Mouse (Mus musculus): ENCODE measurements around the gene Ets1. TPM values are rescaled to one million over a fixed set of nuclear protein-coding genes. Genes with fewer than 3 reads are reported as not detected.

Gene Ets1
- total and polyA plus RNA-seq, 3 experiments, result 10.0 to 23.5 (median 19.8) TPM

DNA sequence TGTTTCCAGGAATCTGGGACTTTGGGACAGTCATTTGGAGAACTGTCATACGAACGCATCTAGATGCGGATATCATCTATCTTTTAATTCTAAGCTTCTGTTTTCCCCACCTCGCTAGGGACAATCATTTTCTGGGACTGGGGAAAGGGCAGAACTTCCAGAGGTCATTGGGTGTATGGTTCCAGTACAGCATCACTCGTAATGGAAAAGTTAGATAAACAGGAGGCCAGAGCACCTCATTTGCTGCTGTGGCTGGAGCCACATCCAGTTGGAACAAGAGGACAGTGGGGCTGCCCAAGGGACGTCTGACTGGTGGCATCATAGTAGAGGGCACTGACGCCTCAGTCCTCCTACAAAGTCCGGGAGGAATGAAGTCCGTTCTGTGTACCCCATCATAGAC lies 21.8 kb upstream of the Ets1 start:
- dilution Hi-C loops (cut with MboI; ENCODE audit: extremely low pct_ligation_motif_present, extremely low pct_unique_long_range_greater_than_20kb, low sequenced_read_pairs), result no loop called here
- no peak overlapping the region for H3K4me2 ChIP-seq (ENCODE audit: insufficient read depth, low read depth, poor library complexity, severe bottlenecking)
- no peaks in the 10 kb centered on the region for H3K27me3 ChIP-seq (replicated peaks)
- in situ Hi-C loops (cut with MboI; ENCODE audit: low pct_ligation_motif_present, low pct_unique_long_range_greater_than_20kb, low sequenced_read_pairs), result loop anchor here (10.0 kb wide), 1 partner anchor 81 kb away; no protein-coding TSS in a partner anchor
- no peak overlapping the region for H3K4me3 ChIP-seq (replicated peaks in 1 of 3; ENCODE audit: low read depth in 2 of 3, low read length in 2 of 3, poor library complexity in 1 of 3)
- no peak overlapping the region for H3K27ac ChIP-seq (ENCODE audit: insufficient read depth, low read depth)
- no peaks in the 10 kb centered on the region for H3K36me3 ChIP-seq (replicated peaks in 1 of 2; ENCODE audit: control insufficient read depth in 1 of 2, insufficient read depth in 1 of 2, low read length in 1 of 2)
- no peak for TF ChIP-seq MXI1 (IDR thresholded peaks at IDR 0.05; ENCODE audit: low read depth, low read length)
- TF ChIP-seq NELFE (IDR thresholded peaks at IDR 0.05; ENCODE audit: low read depth, low read length), result no peak
- TF ChIP-seq GABPA (IDR thresholded peaks at IDR 0.05; ENCODE audit: insufficient replicate concordance, low read depth, low read length), result no peak
- no peak for TF ChIP-seq CHD1 (IDR thresholded peaks at IDR 0.05; ENCODE audit: low read depth, low read length)
- TF ChIP-seq TCF12 (IDR thresholded peaks at IDR 0.05; ENCODE audit: low read depth, low read length), result no peak
- no peak for TF ChIP-seq UBTF (IDR thresholded peaks at IDR 0.05; ENCODE audit: low read depth, low read length)
- no peak for TF ChIP-seq ETS1 (conservative IDR thresholded peaks at IDR 0.05; ENCODE audit: low read depth, low read length)
- no peak for TF ChIP-seq MAFK (IDR thresholded peaks at IDR 0.05; ENCODE audit: insufficient replicate concordance, low read length)
- TF ChIP-seq JUN (IDR thresholded peaks at IDR 0.05; ENCODE audit: insufficient read depth, low read depth, low read length), result no peak
- no peak for TF ChIP-seq MAZ (IDR thresholded peaks at IDR 0.05; ENCODE audit: low read depth, low read length)
- H3K79me2 ChIP-seq (replicated peaks; ENCODE audit: control insufficient read depth, extremely low read depth, insufficient read depth, poor library complexity, severe bottlenecking), result no peaks in the 10 kb centered on the region
- H3K9me3 ChIP-seq (replicated peaks; ENCODE audit: low read length), result no peaks in the 10 kb centered on the region
- DNase-seq (ENCODE audit: extremely low read depth), result no peak
- no peak overlapping the region for H3K9ac ChIP-seq (ENCODE audit: insufficient read depth, low read depth)
- peaks cover 41 to 87% of the 10 kb centered on the region in 2 experiments for H3K4me1 ChIP-seq (ENCODE audit: control insufficient read depth in 1 of 2, insufficient read depth in 2 of 2)

- Histone ChIP-seq H3K4me3 (replicated peaks in 1 of 3; ENCODE audit: low read depth in 2 of 3, low read length in 2 of 3, poor library complexity in 1 of 3) (no peak overlapping the region), H3K4me1 (ENCODE audit: control insufficient read depth in 1 of 2, insufficient read depth in 2 of 2) (peaks cover 37 to 75% of the 10 kb centered on the region in 2 experiments), H3K4me2 (ENCODE audit: insufficient read depth, low read depth, poor library complexity, severe bottlenecking) (peak overlapping the region; percentile 24; the same call in 1 of the 2 replicates), H3K9ac (ENCODE audit: insufficient read depth, low read depth) (no peak overlapping the region), H3K27me3 (replicated peaks) (no peaks in the 10 kb centered on the region), H3K79me2 (replicated peaks; ENCODE audit: control insufficient read depth, extremely low read depth, insufficient read depth, poor library complexity, severe bottlenecking) (no peaks in the 10 kb centered on the region), H3K36me3 (replicated peaks in 1 of 2; ENCODE audit: control insufficient read depth in 1 of 2, insufficient read depth in 1 of 2, low read length in 1 of 2) (no peaks in the 10 kb centered on the region), H3K27ac (ENCODE audit: insufficient read depth, low read depth) (no peak overlapping the region), H3K9me3 (replicated peaks; ENCODE audit: low read length) (no peaks in the 10 kb centered on the region)
- DNase-seq (ENCODE audit: extremely low read depth), result no peak
- in situ Hi-C loops (cut with MboI; ENCODE audit: low pct_ligation_motif_present, low pct_unique_long_range_greater_than_20kb, low sequenced_read_pairs) (loop anchor here (5.0 to 10.0 kb wide), 2 partner anchors 37 to 79 kb away; no protein-coding TSS in a partner anchor), dilution Hi-C loops (cut with MboI; ENCODE audit: extremely low pct_ligation_motif_present, extremely low pct_unique_long_range_greater_than_20kb, low sequenced_read_pairs) (no loop called here)
- no peak for TF ChIP-seq NELFE (IDR thresholded peaks at IDR 0.05; ENCODE audit: low read depth, low read length)
- peak; percentile 21; the same call in 1 of the 2 replicates for TF ChIP-seq ETS1 (conservative IDR thresholded peaks at IDR 0.05; ENCODE audit: low read depth, low read length)
- TF ChIP-seq JUND (conservative IDR thresholded peaks at IDR 0.05; ENCODE audit: low read depth, low read length), result 0 out of 2 replicates have a peak, but pooled peaks have one; percentile 26
- 0 out of 2 replicates have a peak, but pooled peaks have one; percentile 10 for TF ChIP-seq HCFC1 (IDR thresholded peaks at IDR 0.05; ENCODE audit: low read depth, low read length)
- peak; percentile 28; the same call in 1 of the 2 replicates for TF ChIP-seq BHLHE40 (IDR thresholded peaks at IDR 0.05; ENCODE audit: low read depth, low read length)
- TF ChIP-seq MEF2A (IDR thresholded peaks at IDR 0.05; ENCODE audit: borderline replicate concordance, low read depth, low read length), result peak; percentile 80
- peak; percentile 40; the same call in 1 of the 2 replicates for TF ChIP-seq CHD2 (IDR thresholded peaks at IDR 0.05; ENCODE audit: low read length)
- peak; percentile 71 for TF ChIP-seq MAFK (IDR thresholded peaks at IDR 0.05; ENCODE audit: insufficient replicate concordance, low read length)
- no peak for TF ChIP-seq ELF1 (IDR thresholded peaks at IDR 0.05; ENCODE audit: low read depth, low read length)
- no peak for TF ChIP-seq MYC (IDR thresholded peaks at IDR 0.05; ENCODE audit: low read depth, low read length)
- no peak for TF ChIP-seq MAZ (IDR thresholded peaks at IDR 0.05; ENCODE audit: low read depth, low read length)
- TF ChIP-seq RCOR1 (conservative IDR thresholded peaks at IDR 0.05; ENCODE audit: low read depth, low read length), result 0 out of 2 replicates have a peak, but pooled peaks have one; percentile 35
- peak; percentile 66; the same call in 1 of the 2 replicates for TF ChIP-seq EP300 (IDR thresholded peaks at IDR 0.05; ENCODE audit: low read length)
- TF ChIP-seq IRF4 (IDR thresholded peaks at IDR 0.05; ENCODE audit: low read depth, low read length), result peak; percentile 67
Measured at GRCm38 (mm10) chr9:32615461-32615860, 20.6 kb upstream of the Ets1 start.

Data from CH12.LX (cell line).